Mouse (Mus musculus): ENCODE data around the gene Foxred2. TPM values are rescaled to one million over a fixed set of nuclear protein-coding genes. Genes with fewer than 3 reads are reported as not detected.

The Foxred2 gene
- 9.7 and 12.8 TPM in 2 replicates for polyA plus RNA-seq (2012; rRNA removed)

GRCm38 (mm10) chr15:77956404-77956901 is at the start of gene Foxred2:
Gene Foxred2, minus strand, starts transcription at chr15:77956722.
- peak; percentile 84 for DNase-seq

DNA sequence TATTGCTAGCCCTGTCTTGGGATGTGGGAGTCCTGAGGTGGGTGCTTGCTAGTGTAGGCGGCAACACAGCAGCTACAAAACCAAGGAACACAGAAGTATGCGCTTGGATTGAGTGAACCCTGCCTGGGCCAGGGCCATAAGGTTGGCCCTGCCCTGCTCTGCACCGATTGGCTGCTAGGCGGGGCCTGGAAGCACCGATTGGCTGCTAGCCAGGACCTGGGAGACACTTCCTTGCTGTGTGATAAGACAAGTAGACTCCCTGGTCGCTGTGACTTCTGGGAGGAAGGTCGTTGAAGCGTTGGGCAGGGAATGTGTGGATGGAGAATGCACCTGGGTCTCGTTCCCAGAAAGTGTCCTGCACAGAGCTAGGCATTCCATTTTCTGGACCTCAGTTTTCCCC is 47.4 kb upstream of the Foxred2 start:
- Histone ChIP-seq H3K4me3 (ENCODE audit: control insufficient read depth, insufficient read depth, low read length) (no peak overlapping the region), H3K27ac (ENCODE audit: control insufficient read depth, insufficient read depth, low read length) (no peak overlapping the region), H3K27me3 (ENCODE audit: control insufficient read depth, insufficient read depth, low read length) (no peaks in the 10 kb centered on the region), H3K36me3 (ENCODE audit: control insufficient read depth, insufficient read depth, low read length) (no peaks in the 10 kb centered on the region), H3K4me1 (replicated peaks; ENCODE audit: control insufficient read depth, insufficient read depth, low read length) (no peaks in the 10 kb centered on the region)
- DNase-seq = peak; percentile 4
- 51% methylated on average over 9 of the region's 9 CpGs for WGBS
- no peak for TF ChIP-seq CTCF (IDR thresholded peaks at IDR 0.05; ENCODE audit: borderline replicate concordance, control insufficient read depth, extremely low read depth, insufficient read depth, low read length, poor library complexity)
- no peak for TF ChIP-seq POLR2A (IDR thresholded peaks at IDR 0.05; ENCODE audit: control insufficient read depth, extremely low read depth, insufficient read depth, low read length, poor library complexity)

More at GRCm38 (mm10) chr15:77956404-77956901, at the start of gene Foxred2:
- peak; percentile 59; the same call in 1 of the 2 replicates for TF ChIP-seq POLR2A (IDR thresholded peaks at IDR 0.05; ENCODE audit: control insufficient read depth, extremely low read depth, insufficient read depth, low read length, poor library complexity)
- TF ChIP-seq CTCF (IDR thresholded peaks at IDR 0.05; ENCODE audit: borderline replicate concordance, control insufficient read depth, extremely low read depth, insufficient read depth, low read length, poor library complexity) = peak; percentile 51; the same call in 1 of the 2 replicates
- Histone ChIP-seq H3K4me3 (ENCODE audit: control insufficient read depth, insufficient read depth, low read length) (peak within 1 kb of the TSS; percentile 45), H3K36me3 (ENCODE audit: control insufficient read depth, insufficient read depth, low read length) (peaks cover 28% of the 10 kb centered on the region), H3K4me1 (replicated peaks; ENCODE audit: control insufficient read depth, insufficient read depth, low read length) (peaks cover 10% of the 10 kb centered on the region; the same call in 1 of the 2 replicates), H3K27me3 (ENCODE audit: control insufficient read depth, insufficient read depth, low read length) (no peaks in the 10 kb centered on the region), H3K27ac (ENCODE audit: control insufficient read depth, insufficient read depth, low read length) (no peak within 1 kb of the TSS)
- 0% methylated on average over 39 of the region's 39 CpGs for WGBS

DNA sequence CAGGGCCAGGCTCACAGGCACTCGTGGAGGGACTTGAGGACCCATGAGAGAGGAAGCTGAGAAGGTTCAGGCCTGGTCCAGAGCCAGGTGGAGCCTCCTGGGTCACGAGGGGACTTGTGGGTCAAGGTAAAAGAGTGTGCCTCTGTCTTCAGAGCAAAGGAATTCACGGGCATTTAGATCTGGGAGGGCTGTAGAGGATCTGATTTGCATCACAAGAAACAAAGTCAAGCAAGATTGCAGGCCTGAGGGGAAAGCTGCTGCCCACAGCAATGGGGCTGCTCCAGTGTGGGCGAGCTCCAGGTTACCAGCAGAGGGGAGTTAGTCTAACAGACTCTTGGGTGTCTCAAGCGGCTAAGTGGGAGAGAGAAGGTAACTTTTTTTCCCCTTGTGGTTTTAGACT is 44.9 kb upstream of the Foxred2 start:
- no peak for DNase-seq
- Histone ChIP-seq H3K27me3 (ENCODE audit: control insufficient read depth, insufficient read depth, low read length) (no peaks in the 10 kb centered on the region), H3K4me1 (replicated peaks; ENCODE audit: control insufficient read depth, insufficient read depth, low read length) (no peaks in the 10 kb centered on the region), H3K36me3 (ENCODE audit: control insufficient read depth, insufficient read depth, low read length) (no peaks in the 10 kb centered on the region), H3K27ac (ENCODE audit: control insufficient read depth, insufficient read depth, low read length) (no peak overlapping the region), H3K4me3 (ENCODE audit: control insufficient read depth, insufficient read depth, low read length) (no peak overlapping the region)
- WGBS = 50% methylated on average over 5 of the region's 5 CpGs
- no peak for TF ChIP-seq POLR2A (IDR thresholded peaks at IDR 0.05; ENCODE audit: control insufficient read depth, extremely low read depth, insufficient read depth, low read length, poor library complexity)
- no peak for TF ChIP-seq CTCF (IDR thresholded peaks at IDR 0.05; ENCODE audit: borderline replicate concordance, control insufficient read depth, extremely low read depth, insufficient read depth, low read length, poor library complexity)

GRCm38 (mm10) chr15:77988541-77988940 is 32.0 kb upstream of the Foxred2 start:
- H3K36me3 ChIP-seq (ENCODE audit: control insufficient read depth, insufficient read depth, low read length) = no peaks in the 10 kb centered on the region
- no peak for TF ChIP-seq POLR2A (IDR thresholded peaks at IDR 0.05; ENCODE audit: control insufficient read depth, extremely low read depth, insufficient read depth, low read length, poor library complexity)
- TF ChIP-seq CTCF (IDR thresholded peaks at IDR 0.05; ENCODE audit: borderline replicate concordance, control insufficient read depth, extremely low read depth, insufficient read depth, low read length, poor library complexity) = no peak
- no peak overlapping the region for H3K4me3 ChIP-seq (ENCODE audit: control insufficient read depth, insufficient read depth, low read length)
- no peaks in the 10 kb centered on the region for H3K4me1 ChIP-seq (replicated peaks; ENCODE audit: control insufficient read depth, insufficient read depth, low read length)
- WGBS = 75% methylated on average over 5 of the region's 5 CpGs
- no peak for DNase-seq
- no peak overlapping the region for H3K27ac ChIP-seq (ENCODE audit: control insufficient read depth, insufficient read depth, low read length)
- H3K27me3 ChIP-seq (ENCODE audit: control insufficient read depth, insufficient read depth, low read length) = no peaks in the 10 kb centered on the region

- Histone ChIP-seq H3K36me3 (ENCODE audit: control insufficient read depth, insufficient read depth, low read length) (no peaks in the 10 kb centered on the region), H3K27ac (ENCODE audit: control insufficient read depth, insufficient read depth, low read length) (no peak overlapping the region), H3K4me3 (ENCODE audit: control insufficient read depth, insufficient read depth, low read length) (no peak overlapping the region), H3K27me3 (ENCODE audit: control insufficient read depth, insufficient read depth, low read length) (no peaks in the 10 kb centered on the region), H3K4me1 (replicated peaks; ENCODE audit: control insufficient read depth, insufficient read depth, low read length) (no peaks in the 10 kb centered on the region)
- DNase-seq = no peak
- TF ChIP-seq CTCF (IDR thresholded peaks at IDR 0.05; ENCODE audit: borderline replicate concordance, control insufficient read depth, extremely low read depth, insufficient read depth, low read length, poor library complexity) (no peak), POLR2A (IDR thresholded peaks at IDR 0.05; ENCODE audit: control insufficient read depth, extremely low read depth, insufficient read depth, low read length, poor library complexity) (no peak)
- 17% methylated on average over 3 of the region's 3 CpGs for WGBS
Observed at GRCm38 (mm10) chr15:77983391-77983790, 26.9 kb upstream of the Foxred2 start.

DNA sequence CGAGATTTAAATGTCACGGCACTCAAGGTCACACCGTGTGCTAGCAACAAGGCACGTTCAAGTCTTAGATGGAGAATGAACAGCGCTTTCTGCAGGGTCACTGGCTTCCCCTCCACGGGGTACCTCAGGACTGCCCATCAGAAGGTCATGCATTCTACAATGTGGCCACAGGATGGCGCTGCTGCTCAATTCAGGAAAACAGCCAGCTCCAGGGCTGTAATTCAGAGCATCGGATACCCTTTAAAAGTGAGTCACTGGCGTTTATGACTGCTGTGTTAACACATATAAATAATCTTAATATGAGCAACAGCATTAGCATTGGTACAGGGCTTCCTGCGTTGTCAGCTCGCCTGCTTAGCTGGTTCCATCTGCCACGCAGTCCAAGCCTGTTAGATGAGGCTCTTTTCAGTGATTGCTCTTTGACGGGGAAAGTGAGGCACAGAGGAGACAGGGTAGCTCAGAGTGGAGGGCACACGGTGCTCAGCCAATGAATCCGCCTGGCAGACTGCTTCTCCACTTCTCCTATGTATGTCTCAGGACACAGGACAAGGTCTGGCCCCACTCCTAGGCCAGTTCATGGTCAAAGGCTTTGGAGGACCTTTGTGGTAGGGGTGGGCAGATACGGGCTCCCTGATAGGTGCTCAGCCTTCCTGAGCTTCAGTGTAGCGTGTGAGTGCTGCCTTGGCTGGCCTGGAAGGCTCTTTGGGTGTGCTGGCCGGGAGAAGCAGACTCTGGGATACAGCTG is 25.8 kb upstream of the Foxred2 start:
- H3K27me3 ChIP-seq (ENCODE audit: control insufficient read depth, insufficient read depth, low read length) = no peaks in the 10 kb centered on the region

More for the DNA sequence above, 25.8 kb upstream of the Foxred2 start:
- TF ChIP-seq POLR2A (IDR thresholded peaks at IDR 0.05; ENCODE audit: control insufficient read depth, extremely low read depth, insufficient read depth, low read length, poor library complexity) (no peak), CTCF (IDR thresholded peaks at IDR 0.05; ENCODE audit: borderline replicate concordance, control insufficient read depth, extremely low read depth, insufficient read depth, low read length, poor library complexity) (peak; percentile 40; the same call in 1 of the 2 replicates)
- no peaks in the 10 kb centered on the region for H3K36me3 ChIP-seq (ENCODE audit: control insufficient read depth, insufficient read depth, low read length)
- WGBS = 37% methylated on average over 18 of the region's 18 CpGs
- H3K27ac ChIP-seq (ENCODE audit: control insufficient read depth, insufficient read depth, low read length) = no peak overlapping the region
- H3K4me3 ChIP-seq (ENCODE audit: control insufficient read depth, insufficient read depth, low read length) = no peak overlapping the region
- DNase-seq = peak; percentile 36
- H3K4me1 ChIP-seq (replicated peaks; ENCODE audit: control insufficient read depth, insufficient read depth, low read length) = no peaks in the 10 kb centered on the region
